Mouse (Mus musculus) intestine, embryonic 16.5 days (tissue): Measurements from ENCODE around the gene Ptprn2. TPM values are rescaled to one million over a fixed set of nuclear protein-coding genes. Genes with fewer than 3 reads are reported as not detected.

Source experiments
- ATAC-seq: fragments of 200-750 bp; cut with Nextera tagmentation; 2 replicates; pipeline ENCODE4 v1.8.0; 2017; ENCODE audit warnings: moderate TSS enrichment, moderate library complexity
- H3K27ac ChIP-seq: fragments of 300-500 bp; sonication (generic); 2 replicates; pipeline ENCODE4 v1.5.1; 2014; ENCODE audit warnings: mild to moderate bottlenecking, low read length
- H3K27me3 ChIP-seq: fragments of 300-500 bp; sonication (generic); replicated peaks from 2 replicates; pipeline ENCODE4 v1.6.1; 2014; ENCODE audit warnings: low read length, control low read depth, mixed read lengths; ENCODE audit not compliant: control insufficient read depth, insufficient read depth
- H3K36me3 ChIP-seq: fragments of 300-500 bp; sonication (generic); 2 replicates; pipeline ENCODE4 v1.6.1; 2014; ENCODE audit warnings: low read length, control low read depth; ENCODE audit not compliant: control insufficient read depth, insufficient read depth
- H3K4me1 ChIP-seq: fragments of 300-500 bp; sonication (generic); 2 replicates; pipeline ENCODE4 v1.6.1; 2014; ENCODE audit warnings: low read length, control low read depth, mixed read lengths; ENCODE audit not compliant: control insufficient read depth, insufficient read depth
- H3K4me2 ChIP-seq: fragments of 300-500 bp; sonication (generic); 2 replicates; pipeline ENCODE4 v1.6.1; 2014; ENCODE audit warnings: low read depth, low read length, control low read depth
- H3K4me3 ChIP-seq: fragments of 300-500 bp; sonication (generic); 2 replicates; pipeline ENCODE4 v1.5.1; 2014; ENCODE audit warnings: mild to moderate bottlenecking, low read length
- H3K9ac ChIP-seq: fragments of 300-500 bp; sonication (generic); 2 replicates; pipeline ENCODE4 v1.6.1; 2014; ENCODE audit warnings: low read depth, low read length
- H3K9me3 ChIP-seq: fragments of 300-500 bp; sonication (generic); 2 replicates; pipeline ENCODE4 v1.6.1; 2016; ENCODE audit warnings: low read length, control low read depth; ENCODE audit not compliant: control insufficient read depth
- WGBS: fragments of 180-500 bp; shearing (Covaris S2); extraction: QIAGEN DNeasy Blood & Tissue Kit; methylation state at CpG from one replicate; pipeline ENCODE4 v1.1.7; 2014; 5-methylcytosine and 5-hydroxymethylcytosine counted together
- polyA plus RNA-seq: library from polyadenylated mRNA; unstranded; fragments of >200 nt; fragmentation: Nextera tagmentation; extraction: Ambion mirVana; gene quantifications from 2 replicates; pipeline ENCODE4 v1.2.1, GENCODE M21; 2015

The Ptprn2 gene
- polyA plus RNA-seq, 1 experiment from 2014 or later, result 1.8 TPM

GRCm38 (mm10) chr12:117256849-117257204, 771.3 kb downstream of the Ptprn2 start:
- H3K9ac ChIP-seq, result no peak overlapping the region
- WGBS, result 80% methylated on average over 5 of the region's 5 CpGs
- no peaks in the 10 kb centered on the region for H3K36me3 ChIP-seq
- no peaks in the 10 kb centered on the region for H3K27me3 ChIP-seq
- H3K9me3 ChIP-seq, result no peaks in the 10 kb centered on the region
- H3K4me3 ChIP-seq, result no peak overlapping the region
- no peak overlapping the region for H3K4me2 ChIP-seq
- no peaks in the 10 kb centered on the region for H3K4me1 ChIP-seq
- no peak for ATAC-seq
- no peak overlapping the region for H3K27ac ChIP-seq

- WGBS, result 43% methylated on average over 20 of the region's 20 CpGs
- Histone ChIP-seq H3K4me1 (no peaks in the 10 kb centered on the region), H3K4me3 (no peak overlapping the region), H3K4me2 (no peak overlapping the region), H3K9ac (no peak overlapping the region), H3K27me3 (no peaks in the 10 kb centered on the region), H3K36me3 (no peaks in the 10 kb centered on the region), H3K9me3 (no peaks in the 10 kb centered on the region), H3K27ac (no peak overlapping the region)
- no peak for ATAC-seq
These were observed 771.8 kb downstream of the Ptprn2 start for GRCm38 (mm10) chr12:117257205-117257920.

- H3K4me1 ChIP-seq, result no peaks in the 10 kb centered on the region
- no peaks in the 10 kb centered on the region for H3K36me3 ChIP-seq
- WGBS, result 60% methylated on average over 12 of the region's 12 CpGs
- H3K9ac ChIP-seq, result no peak overlapping the region
- no peak overlapping the region for H3K4me2 ChIP-seq
- no peaks in the 10 kb centered on the region for H3K9me3 ChIP-seq
- H3K27me3 ChIP-seq, result no peaks in the 10 kb centered on the region
- H3K27ac ChIP-seq, result no peak overlapping the region
- no peak overlapping the region for H3K4me3 ChIP-seq
- ATAC-seq, result no peak
These were observed 772.5 kb downstream of the Ptprn2 start for GRCm38 (mm10) chr12:117257921-117258497.

GRCm38 (mm10) chr12:117260391-117261164, 775.1 kb downstream of the Ptprn2 start:
- H3K4me2 ChIP-seq, result no peak overlapping the region
- no peaks in the 10 kb centered on the region for H3K9me3 ChIP-seq
- H3K36me3 ChIP-seq, result no peaks in the 10 kb centered on the region
- H3K4me3 ChIP-seq, result no peak overlapping the region
- no peak overlapping the region for H3K9ac ChIP-seq
- no peak for ATAC-seq
- no peaks in the 10 kb centered on the region for H3K4me1 ChIP-seq
- no peak overlapping the region for H3K27ac ChIP-seq
- WGBS, result 69% methylated on average over 6 of the region's 6 CpGs
- H3K27me3 ChIP-seq, result no peaks in the 10 kb centered on the region

- H3K4me3 ChIP-seq, result no peak overlapping the region
- H3K9ac ChIP-seq, result no peak overlapping the region
- H3K27me3 ChIP-seq, result no peaks in the 10 kb centered on the region
- no peaks in the 10 kb centered on the region for H3K36me3 ChIP-seq
- no peak for ATAC-seq
- H3K27ac ChIP-seq, result no peak overlapping the region
- no peaks in the 10 kb centered on the region for H3K4me1 ChIP-seq
- WGBS, result 53% methylated on average over 3 of the region's 3 CpGs
- no peak overlapping the region for H3K4me2 ChIP-seq
- no peaks in the 10 kb centered on the region for H3K9me3 ChIP-seq
These were observed 775.6 kb downstream of the Ptprn2 start for GRCm38 (mm10) chr12:117261165-117261440.

GRCm38 (mm10) chr12:117262003-117262402, 776.5 kb downstream of the Ptprn2 start:
- H3K9me3 ChIP-seq, result no peaks in the 10 kb centered on the region
- no peak overlapping the region for H3K4me2 ChIP-seq
- H3K27ac ChIP-seq, result no peak overlapping the region
- H3K27me3 ChIP-seq, result no peaks in the 10 kb centered on the region
- no peak overlapping the region for H3K9ac ChIP-seq
- H3K4me1 ChIP-seq, result no peaks in the 10 kb centered on the region
- ATAC-seq, result no peak
- 92% methylated on average over 2 of the region's 2 CpGs for WGBS
- H3K36me3 ChIP-seq, result no peaks in the 10 kb centered on the region
- no peak overlapping the region for H3K4me3 ChIP-seq

GRCm38 (mm10) chr12:117263081-117263480, 777.6 kb downstream of the Ptprn2 start:
- 78% methylated on average over 2 of the region's 2 CpGs for WGBS
- no peak overlapping the region for H3K27ac ChIP-seq
- no peak overlapping the region for H3K9ac ChIP-seq
- no peaks in the 10 kb centered on the region for H3K27me3 ChIP-seq
- H3K4me2 ChIP-seq, result no peak overlapping the region
- H3K9me3 ChIP-seq, result no peaks in the 10 kb centered on the region
- no peak for ATAC-seq
- H3K4me1 ChIP-seq, result no peaks in the 10 kb centered on the region
- H3K4me3 ChIP-seq, result no peak overlapping the region
- no peaks in the 10 kb centered on the region for H3K36me3 ChIP-seq

- Histone ChIP-seq H3K9ac (no peak overlapping the region), H3K4me3 (no peak overlapping the region), H3K4me2 (no peak overlapping the region), H3K27ac (no peak overlapping the region), H3K9me3 (no peaks in the 10 kb centered on the region), H3K27me3 (no peaks in the 10 kb centered on the region), H3K36me3 (no peaks in the 10 kb centered on the region), H3K4me1 (no peaks in the 10 kb centered on the region)
- 81% methylated on average over 1 of the region's 1 CpGs for WGBS
- no peak for ATAC-seq
These were observed 779.7 kb downstream of the Ptprn2 start for GRCm38 (mm10) chr12:117265211-117265610.

GRCm38 (mm10) chr12:117268543-117269172, 783.1 kb downstream of the Ptprn2 start:
- H3K27me3 ChIP-seq, result no peaks in the 10 kb centered on the region
- no peak overlapping the region for H3K27ac ChIP-seq
- H3K4me2 ChIP-seq, result no peak overlapping the region
- no peaks in the 10 kb centered on the region for H3K9me3 ChIP-seq
- no peak overlapping the region for H3K4me3 ChIP-seq
- ATAC-seq, result no peak
- no peaks in the 10 kb centered on the region for H3K4me1 ChIP-seq
- WGBS, result 74% methylated on average over 7 of the region's 7 CpGs
- H3K36me3 ChIP-seq, result no peaks in the 10 kb centered on the region
- no peak overlapping the region for H3K9ac ChIP-seq
